Mouse (Mus musculus) liver (tissue): ENCODE results near the gene Tmem238.

Source experiments
- DNase-seq: peaks from one replicate; pipeline ENCODE4 v3.0.0-alpha.2; 2020; ENCODE audit warnings: mixed read lengths

Gene Tmem238

DNA sequence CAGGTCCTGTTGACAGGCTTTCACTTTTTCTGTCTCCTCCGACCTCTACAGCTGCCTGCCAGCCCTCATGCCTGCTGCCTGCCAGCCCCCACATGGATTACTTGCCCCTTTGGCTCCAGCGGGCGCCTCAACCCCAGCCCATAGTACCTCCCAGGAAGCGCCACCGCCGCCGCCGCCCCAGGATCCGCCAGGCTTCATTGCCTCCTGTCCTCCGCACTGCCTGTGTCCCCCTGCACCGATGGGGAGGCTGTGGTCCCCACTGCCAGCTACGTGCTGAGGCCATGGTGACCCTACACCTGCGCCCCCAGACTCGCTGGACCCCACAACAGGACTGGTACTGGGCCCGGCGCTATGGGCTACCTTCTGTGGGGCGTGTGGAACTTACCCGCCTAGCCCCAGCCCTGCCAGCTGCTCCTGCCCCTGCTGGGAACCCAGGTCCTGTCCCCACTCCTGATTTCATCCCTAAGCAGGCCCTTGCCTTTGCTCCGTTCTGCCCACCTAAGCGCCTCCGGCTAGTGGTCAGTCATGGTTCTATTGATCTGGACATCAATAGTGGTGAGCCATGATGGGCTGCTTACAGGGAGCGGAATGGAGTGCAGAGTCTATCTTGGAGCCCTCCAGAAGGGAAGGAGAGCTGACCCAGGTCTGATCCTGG, 43.0 kb downstream of the Tmem238 start:
- DNase-seq: peak; percentile 48

DNA sequence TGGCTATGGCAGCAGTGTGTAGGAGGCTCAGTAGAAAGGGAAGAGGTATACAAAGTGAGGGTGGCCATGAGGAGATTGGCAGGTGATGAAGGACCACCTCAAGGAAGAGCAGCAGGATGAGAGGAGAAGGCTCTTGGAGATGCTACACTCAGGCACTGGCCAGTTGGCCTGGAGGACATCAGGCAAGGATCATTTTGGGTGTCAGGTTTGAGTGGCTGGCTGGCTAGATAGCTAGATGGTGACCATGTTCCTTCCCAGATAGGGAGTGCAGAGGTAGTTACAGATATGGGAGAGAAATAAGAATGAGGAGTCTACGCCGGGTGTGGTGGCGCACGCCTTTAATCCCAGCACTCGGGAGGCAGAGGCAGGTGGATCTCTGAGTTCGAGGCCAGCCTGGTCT, 44.6 kb downstream of the Tmem238 start:
- peak; percentile 49 for DNase-seq

DNA sequence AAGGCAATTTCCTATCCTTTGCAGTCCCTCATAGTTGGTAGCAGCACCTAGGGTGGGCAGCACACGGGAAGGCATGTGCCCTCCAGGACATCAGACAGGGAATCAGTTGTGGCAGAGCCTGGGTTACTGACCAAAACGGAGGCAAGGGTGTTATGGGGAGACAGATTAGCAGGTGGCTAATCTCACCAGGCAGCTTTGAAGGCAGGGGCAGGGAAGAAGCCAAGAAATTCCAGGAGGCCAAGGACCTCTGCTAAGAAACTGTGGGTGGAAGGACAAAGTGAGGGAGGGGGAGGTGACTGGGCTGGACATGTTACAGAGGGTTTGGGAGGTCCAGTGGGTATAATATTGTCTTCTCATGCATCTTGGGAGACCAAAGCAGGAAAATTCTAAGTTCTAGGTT, 46.1 kb downstream of the Tmem238 start:
- peak; percentile 79 for DNase-seq

DNA sequence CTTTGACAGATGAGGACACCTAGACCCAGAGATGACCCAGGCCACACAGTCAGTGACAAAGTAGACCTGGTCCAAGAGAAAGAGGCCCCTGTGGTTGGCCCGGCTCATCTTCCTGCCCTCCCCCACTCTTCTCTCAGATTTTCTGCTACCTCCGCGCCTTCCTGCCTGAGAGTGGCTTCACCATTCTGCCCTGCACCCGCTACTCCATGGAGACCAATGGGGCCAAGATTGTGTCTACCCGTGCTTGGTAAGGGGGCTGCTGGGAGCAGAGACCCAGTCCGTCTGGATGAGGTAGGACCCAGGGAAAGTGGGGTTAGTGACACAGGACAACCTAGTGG, 47.0 kb downstream of the Tmem238 start:
- DNase-seq: peak; percentile 37

DNA sequence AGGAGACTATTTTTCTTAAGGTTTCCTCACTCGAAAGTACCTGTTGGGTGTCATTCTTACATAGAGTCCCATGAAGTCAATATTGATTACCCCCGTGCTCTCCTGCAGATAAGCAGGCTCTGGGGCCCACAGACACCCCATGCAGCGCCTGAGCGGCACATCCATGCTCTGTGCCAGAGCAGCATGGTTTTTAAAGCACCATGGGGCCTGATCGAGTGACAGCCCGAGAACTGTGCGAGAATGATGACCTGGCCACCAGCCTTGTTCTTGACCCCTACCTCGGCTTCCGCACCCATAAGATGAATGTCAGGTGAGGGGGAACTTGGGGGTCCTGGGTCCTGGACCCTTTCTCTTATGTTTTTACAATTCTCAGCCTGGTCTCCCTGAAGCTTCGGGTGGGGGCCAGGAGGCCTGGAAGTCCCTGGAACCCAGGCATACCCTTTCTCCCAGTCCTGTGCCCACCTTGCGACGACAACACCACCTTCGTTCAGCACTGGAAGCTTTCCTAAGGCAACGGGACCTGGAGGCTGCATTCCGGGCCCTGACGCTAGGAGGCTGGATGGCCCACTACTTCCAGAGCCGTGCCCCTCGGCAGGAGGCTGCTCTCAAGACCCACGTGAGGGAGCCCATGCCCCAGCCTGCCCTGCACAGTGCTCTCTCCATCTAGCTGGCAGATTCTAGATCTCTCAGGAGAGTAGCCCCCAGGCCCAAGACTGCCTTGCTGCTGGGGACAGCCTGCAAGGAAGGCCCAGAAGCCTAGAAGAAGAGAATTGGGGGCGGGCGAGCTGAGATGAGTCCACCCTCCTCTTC, 47.6 kb downstream of the Tmem238 start:
- peak; percentile 80 for DNase-seq

DNA sequence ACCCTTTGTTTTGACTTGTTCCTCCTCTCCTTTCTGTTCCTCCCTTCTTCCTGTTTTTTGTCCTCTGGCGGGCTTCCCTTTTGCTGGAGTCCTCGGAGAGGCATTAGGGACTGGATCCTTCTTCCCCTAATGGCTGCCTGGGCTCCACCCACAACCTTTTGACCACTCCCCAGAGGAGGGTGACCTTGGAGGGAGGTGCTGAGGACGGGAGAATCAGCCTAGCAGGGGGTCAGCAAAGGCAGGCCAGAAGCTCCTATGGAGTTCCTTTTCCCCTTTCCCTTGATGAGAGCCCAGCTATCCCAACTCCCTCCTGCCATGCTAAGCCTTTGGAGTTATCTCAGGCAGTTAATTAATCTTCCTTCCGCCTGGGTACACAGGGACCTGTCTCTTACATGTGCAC, 48.3 kb downstream of the Tmem238 start:
- DNase-seq: peak; percentile 90

DNA sequence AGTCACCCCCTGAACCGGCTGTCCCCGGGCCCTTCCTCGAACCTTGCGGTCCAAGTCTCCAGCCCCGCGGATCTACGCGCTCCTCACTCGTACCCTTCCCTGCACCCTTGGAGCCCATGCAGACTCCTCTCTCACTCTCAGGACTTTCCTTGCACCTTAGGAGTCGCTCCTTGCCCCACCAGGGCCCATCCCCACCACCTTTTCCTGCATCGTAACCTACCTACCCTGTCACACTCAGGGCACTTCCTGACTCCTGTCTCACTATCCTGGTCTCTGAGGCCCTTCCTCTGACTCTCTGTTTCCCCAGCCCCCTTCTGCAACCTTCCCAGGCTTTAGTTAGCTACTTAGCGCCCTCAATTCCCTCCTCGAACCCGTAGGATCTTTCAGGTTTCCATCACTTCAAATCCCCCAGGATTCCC, 49.1 kb downstream of the Tmem238 start:
- DNase-seq: no peak

DNA sequence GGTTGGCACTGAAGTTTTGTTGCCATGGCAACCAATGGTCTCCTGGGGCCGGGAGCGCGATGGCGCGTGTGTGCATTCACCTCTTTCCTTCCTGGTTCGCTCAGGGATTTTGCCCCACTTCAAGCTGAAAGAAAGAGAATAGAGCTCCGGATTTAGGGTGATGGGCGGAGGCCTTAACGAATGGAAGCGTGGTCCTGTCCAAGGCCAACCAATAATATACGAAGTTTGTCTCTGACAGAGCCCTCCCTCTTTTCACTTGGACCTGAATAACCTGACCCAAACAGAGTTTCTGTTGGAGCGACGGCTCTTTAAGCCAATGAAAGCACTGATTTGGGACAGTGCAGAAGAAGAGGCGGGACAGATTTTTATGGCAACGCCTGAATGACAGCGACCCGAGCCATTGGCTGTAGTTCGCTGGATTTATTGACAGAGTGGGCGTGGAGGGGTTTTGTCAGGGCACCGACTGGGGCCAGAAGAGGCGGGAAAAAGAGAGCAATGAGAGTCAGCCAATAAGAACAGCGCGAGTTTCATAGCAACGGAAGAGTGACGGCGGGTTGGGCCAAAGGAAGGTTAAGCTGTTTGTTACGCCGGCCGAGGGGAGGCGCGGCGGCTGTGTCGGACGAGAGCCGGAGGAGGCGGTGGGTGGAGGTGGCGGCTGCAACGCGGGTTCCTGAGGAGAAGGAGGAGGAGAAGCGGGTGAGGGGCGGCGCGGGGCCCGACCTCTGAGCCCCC, 49.7 kb downstream of the Tmem238 start, which contains the start of gene Kmt5c:
Kmt5c (plus strand) TSS at position 572 of the 732 bp plus-strand sequence.
- DNase-seq: peak; percentile 95

DNA sequence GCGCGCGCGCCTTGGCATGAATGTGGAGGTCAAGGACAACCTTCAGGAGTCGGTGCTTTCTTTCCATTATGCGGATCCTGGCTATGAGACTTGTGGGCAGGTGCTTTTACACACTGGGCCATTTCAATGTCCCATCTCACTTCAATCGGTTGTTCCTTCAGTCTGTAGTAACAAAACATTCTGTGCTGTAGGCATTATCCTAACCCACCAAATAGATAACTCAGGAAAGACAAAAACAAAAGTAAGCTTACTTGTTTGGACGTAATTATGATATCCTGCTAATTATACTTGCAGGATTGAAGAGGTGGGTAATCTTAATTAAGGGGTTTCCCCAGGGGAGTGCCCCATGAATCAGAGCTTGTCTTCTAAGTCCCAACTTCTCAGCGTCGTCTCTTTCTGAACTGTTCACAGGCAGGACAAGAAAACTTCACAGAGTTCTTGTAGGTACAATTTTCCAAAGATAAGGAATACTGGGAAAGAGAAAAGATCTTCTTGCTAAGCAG, 50.4 kb downstream of the Tmem238 start:
- DNase-seq: no peak
